Mouse (Mus musculus): ENCODE results near the gene Ptrhd1. TPM values are rescaled to one million over a fixed set of nuclear protein-coding genes. Genes with fewer than 3 reads are reported as not detected.
A peak's percentile ranks its signal among the peaks of the same experiment; 100 is the strongest.

The Ptrhd1 gene
- polyA plus RNA-seq, 1 experiment = not detected

DNA sequence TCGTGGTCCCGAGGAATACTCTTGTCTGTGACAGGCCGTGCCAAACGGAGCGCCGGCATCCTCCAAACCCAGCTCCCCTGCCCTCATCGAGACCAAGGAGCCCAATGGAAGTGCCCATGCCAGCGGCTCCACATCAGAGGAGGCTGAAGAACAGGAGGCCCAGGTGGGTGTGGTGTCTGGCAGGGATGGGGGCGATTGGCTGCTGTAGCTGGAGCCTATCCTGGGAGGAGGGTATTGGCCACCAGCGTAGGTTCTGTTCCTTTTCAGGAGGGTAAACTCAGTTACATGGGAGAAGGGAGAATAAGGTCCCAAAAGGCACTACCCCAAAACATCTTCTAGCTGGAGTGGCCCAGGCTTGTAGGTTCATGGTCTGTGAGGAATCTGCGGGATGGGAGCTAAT lies 34.6 kb upstream of the Ptrhd1 start:
- TF ChIP-seq CTCF (IDR thresholded peaks at IDR 0.05; ENCODE audit: insufficient read depth, low read depth, low read length) = no peak
- no peak for TF ChIP-seq POLR2A (IDR thresholded peaks at IDR 0.05; ENCODE audit: insufficient read depth, low read depth, low read length)
- 96% methylated on average over 11 of the region's 11 CpGs for WGBS
- no peak overlapping the region for H3K27ac ChIP-seq (ENCODE audit: insufficient read depth, low read depth, low read length)
- H3K4me3 ChIP-seq (ENCODE audit: insufficient read depth, low read depth, low read length) = no peak overlapping the region
- H3K4me1 ChIP-seq (ENCODE audit: control insufficient read depth, insufficient read depth, low read length) = peaks cover 20% of the 10 kb centered on the region

DNA sequence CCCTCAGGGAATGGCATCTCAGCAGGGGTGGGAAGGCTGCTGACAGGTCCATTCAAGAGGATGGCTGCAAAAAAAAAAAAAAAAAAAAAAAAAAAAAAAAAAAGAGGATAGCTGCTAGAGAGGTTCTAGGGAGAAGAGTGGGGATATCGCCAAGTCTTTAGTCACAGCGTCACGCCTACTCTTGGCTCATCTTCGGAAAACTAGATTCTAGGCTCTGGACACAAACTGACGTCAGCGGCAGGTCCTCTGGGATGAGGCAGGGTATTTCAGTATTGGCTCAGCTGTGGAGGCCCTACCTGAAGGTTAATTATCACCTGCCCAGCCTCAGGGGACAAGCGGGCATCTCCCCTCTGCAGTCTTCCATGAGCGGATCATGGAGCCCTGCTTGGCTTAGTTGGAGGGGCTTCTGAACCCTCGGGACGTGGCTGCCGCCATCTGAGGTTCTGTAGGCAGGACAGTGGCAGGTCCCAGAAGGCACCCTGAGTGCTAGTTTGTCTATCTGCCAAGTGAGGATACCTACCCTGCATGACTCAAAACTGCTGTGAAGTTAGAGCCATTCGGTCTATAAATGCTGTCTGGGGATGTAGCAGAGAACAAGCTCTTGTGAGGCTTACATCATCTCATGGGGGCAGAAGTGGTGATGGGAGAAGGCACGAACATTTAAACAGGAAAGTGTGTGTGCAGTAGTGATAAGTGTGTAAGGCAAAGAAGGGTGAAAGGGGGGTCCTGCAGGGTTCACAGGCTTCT lies 32.2 kb upstream of the Ptrhd1 start:
- TF ChIP-seq POLR2A (IDR thresholded peaks at IDR 0.05; ENCODE audit: insufficient read depth, low read depth, low read length) = no peak
- no peak for TF ChIP-seq CTCF (IDR thresholded peaks at IDR 0.05; ENCODE audit: insufficient read depth, low read depth, low read length)
- Histone ChIP-seq H3K27ac (ENCODE audit: insufficient read depth, low read depth, low read length) (no peak overlapping the region), H3K4me1 (ENCODE audit: control insufficient read depth, insufficient read depth, low read length) (peaks cover 12% of the 10 kb centered on the region), H3K4me3 (ENCODE audit: insufficient read depth, low read depth, low read length) (no peak overlapping the region)
- 64% methylated on average over 13 of the region's 13 CpGs for WGBS

DNA sequence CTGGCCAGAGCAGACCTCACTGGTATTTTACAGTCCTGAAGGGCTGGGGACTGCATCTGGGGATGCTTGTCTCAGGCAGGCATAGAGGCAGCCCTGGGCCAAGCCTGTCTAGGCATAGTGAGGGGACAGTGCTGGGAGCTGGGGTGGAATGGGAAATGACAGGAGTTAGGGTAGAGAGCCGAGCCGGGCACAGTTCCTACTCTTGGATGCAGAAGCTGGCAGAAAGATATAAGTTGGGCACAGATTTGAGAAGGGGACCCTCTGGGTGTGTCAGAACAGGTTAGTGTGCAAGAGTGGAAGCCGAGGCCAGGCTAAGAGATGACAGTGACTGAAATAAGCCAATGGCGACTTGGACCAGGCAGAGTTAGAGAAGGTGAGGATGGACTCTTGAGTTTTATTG lies 31.6 kb upstream of the Ptrhd1 start:
- 96% methylated on average over 4 of the region's 4 CpGs for WGBS
- TF ChIP-seq CTCF (IDR thresholded peaks at IDR 0.05; ENCODE audit: insufficient read depth, low read depth, low read length) (no peak), POLR2A (IDR thresholded peaks at IDR 0.05; ENCODE audit: insufficient read depth, low read depth, low read length) (no peak)
- no peak overlapping the region for H3K4me3 ChIP-seq (ENCODE audit: insufficient read depth, low read depth, low read length)
- no peak overlapping the region for H3K27ac ChIP-seq (ENCODE audit: insufficient read depth, low read depth, low read length)
- H3K4me1 ChIP-seq (ENCODE audit: control insufficient read depth, insufficient read depth, low read length) = peaks cover 12% of the 10 kb centered on the region

GRCm38 (mm10) chr12:4206106-4206505 lies 27.7 kb upstream of the Ptrhd1 start:
- H3K4me3 ChIP-seq (ENCODE audit: insufficient read depth, low read depth, low read length) = no peak overlapping the region
- peaks cover 9% of the 10 kb centered on the region for H3K4me1 ChIP-seq (ENCODE audit: control insufficient read depth, insufficient read depth, low read length)
- 94% methylated on average over 11 of the region's 11 CpGs for WGBS
- no peak overlapping the region for H3K27ac ChIP-seq (ENCODE audit: insufficient read depth, low read depth, low read length)
- TF ChIP-seq CTCF (IDR thresholded peaks at IDR 0.05; ENCODE audit: insufficient read depth, low read depth, low read length) (no peak), POLR2A (IDR thresholded peaks at IDR 0.05; ENCODE audit: insufficient read depth, low read depth, low read length) (no peak)

DNA sequence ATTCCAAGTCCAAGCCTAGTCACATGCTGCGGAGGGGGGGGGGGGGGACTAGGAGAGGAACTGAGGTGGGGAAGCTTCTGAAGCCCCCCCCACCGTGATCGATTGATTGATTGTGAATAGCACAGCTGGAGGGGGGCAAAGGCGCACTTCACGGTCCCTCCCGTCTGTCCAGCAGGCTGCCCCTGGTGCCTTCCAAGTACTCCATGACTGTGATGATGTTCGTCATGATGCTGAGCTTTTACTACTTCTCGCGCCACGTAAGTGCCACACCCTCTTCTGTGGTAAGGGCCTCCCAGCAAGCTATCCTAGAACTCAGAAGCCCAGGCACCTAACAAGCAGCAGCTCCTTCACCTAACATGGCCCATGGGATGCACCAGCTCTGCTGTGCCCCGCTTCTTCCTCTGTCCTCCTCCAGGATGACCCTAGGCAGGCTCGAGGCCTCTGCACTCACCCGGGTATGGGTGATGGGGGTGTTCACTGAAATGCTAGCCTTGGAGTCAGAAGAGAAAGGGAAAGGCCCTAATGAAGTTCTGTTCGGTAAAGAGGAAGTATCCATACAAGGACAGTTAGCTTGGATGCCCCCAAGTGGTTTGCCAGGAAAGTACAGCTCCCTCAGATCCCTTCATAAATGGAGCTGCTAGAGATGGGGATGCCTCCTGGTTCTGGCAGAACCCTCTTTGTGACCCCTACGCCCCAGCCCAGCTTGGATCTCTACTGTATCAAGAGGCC lies 25.3 kb upstream of the Ptrhd1 start:
- 76% methylated on average over 15 of the region's 15 CpGs for WGBS
- Histone ChIP-seq H3K27ac (ENCODE audit: insufficient read depth, low read depth, low read length) (no peak overlapping the region), H3K4me1 (ENCODE audit: control insufficient read depth, insufficient read depth, low read length) (peaks cover 7% of the 10 kb centered on the region), H3K4me3 (ENCODE audit: insufficient read depth, low read depth, low read length) (no peak overlapping the region)
- TF ChIP-seq CTCF (IDR thresholded peaks at IDR 0.05; ENCODE audit: insufficient read depth, low read depth, low read length) (0 out of 2 replicates have a peak, but pooled peaks have one; percentile 2), POLR2A (IDR thresholded peaks at IDR 0.05; ENCODE audit: insufficient read depth, low read depth, low read length) (no peak)

- peaks cover 7% of the 10 kb centered on the region for H3K4me1 ChIP-seq (ENCODE audit: control insufficient read depth, insufficient read depth, low read length)
- no peak overlapping the region for H3K27ac ChIP-seq (ENCODE audit: insufficient read depth, low read depth, low read length)
- 97% methylated on average over 9 of the region's 9 CpGs for WGBS
- H3K4me3 ChIP-seq (ENCODE audit: insufficient read depth, low read depth, low read length) = no peak overlapping the region
- TF ChIP-seq CTCF (IDR thresholded peaks at IDR 0.05; ENCODE audit: insufficient read depth, low read depth, low read length) (no peak), POLR2A (IDR thresholded peaks at IDR 0.05; ENCODE audit: insufficient read depth, low read depth, low read length) (no peak)
Observed at GRCm38 (mm10) chr12:4209196-4209595, 24.6 kb upstream of the Ptrhd1 start.

GRCm38 (mm10) chr12:4211174-4211573 lies 22.7 kb upstream of the Ptrhd1 start:
- no peak for TF ChIP-seq POLR2A (IDR thresholded peaks at IDR 0.05; ENCODE audit: insufficient read depth, low read depth, low read length)
- no peak for TF ChIP-seq CTCF (IDR thresholded peaks at IDR 0.05; ENCODE audit: insufficient read depth, low read depth, low read length)
- Histone ChIP-seq H3K4me3 (ENCODE audit: insufficient read depth, low read depth, low read length) (no peak overlapping the region), H3K4me1 (ENCODE audit: control insufficient read depth, insufficient read depth, low read length) (peaks cover 7% of the 10 kb centered on the region), H3K27ac (ENCODE audit: insufficient read depth, low read depth, low read length) (no peak overlapping the region)
- 80% methylated on average over 9 of the region's 9 CpGs for WGBS

DNA sequence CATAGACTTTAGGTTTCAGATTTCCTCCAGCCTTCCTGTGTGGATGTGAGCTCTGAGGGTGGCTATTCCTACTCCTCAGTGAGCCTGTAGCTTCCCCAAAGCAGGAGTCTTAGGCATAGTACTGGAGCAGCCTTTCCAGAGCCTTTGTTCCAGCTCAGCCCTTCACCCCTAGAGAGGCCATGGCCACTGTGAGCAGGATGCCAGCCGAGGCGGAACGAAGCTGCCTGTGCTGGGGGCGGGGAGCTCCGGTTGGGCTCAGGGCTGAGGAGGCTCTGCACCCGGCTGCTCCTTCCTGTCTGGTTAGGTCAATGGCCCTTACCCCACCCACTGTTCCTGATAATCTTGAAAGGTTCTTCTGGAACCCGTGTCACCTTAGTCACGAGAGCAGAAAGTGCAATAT lies 20.9 kb upstream of the Ptrhd1 start:
- Histone ChIP-seq H3K4me1 (ENCODE audit: control insufficient read depth, insufficient read depth, low read length) (peaks cover 7% of the 10 kb centered on the region), H3K27ac (ENCODE audit: insufficient read depth, low read depth, low read length) (no peak overlapping the region), H3K4me3 (ENCODE audit: insufficient read depth, low read depth, low read length) (no peak overlapping the region)
- 64% methylated on average over 8 of the region's 8 CpGs for WGBS
- TF ChIP-seq CTCF (IDR thresholded peaks at IDR 0.05; ENCODE audit: insufficient read depth, low read depth, low read length) (no peak), POLR2A (IDR thresholded peaks at IDR 0.05; ENCODE audit: insufficient read depth, low read depth, low read length) (no peak)

DNA sequence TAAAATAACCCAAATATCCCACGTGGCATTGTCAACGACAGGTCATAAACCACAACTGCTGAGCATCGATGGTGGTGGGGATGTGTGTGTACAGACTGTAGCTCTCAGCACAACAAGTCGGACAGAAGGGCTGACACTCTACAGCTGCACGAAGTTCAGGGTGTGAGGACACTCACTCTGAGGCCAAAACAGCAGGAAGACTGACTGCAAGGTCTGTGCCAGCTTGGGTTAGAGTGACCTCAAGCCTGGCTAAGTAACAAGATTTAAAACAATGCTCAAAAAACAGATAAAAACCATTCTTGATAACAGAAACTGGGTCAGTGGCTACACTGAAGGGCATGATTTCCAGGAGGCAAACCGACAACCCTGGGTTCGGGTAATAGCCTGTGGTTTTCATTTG lies 3.7 kb upstream of the Ptrhd1 start:
- 93% methylated on average over 7 of the region's 7 CpGs for WGBS
- TF ChIP-seq CTCF (IDR thresholded peaks at IDR 0.05; ENCODE audit: insufficient read depth, low read depth, low read length) (no peak), POLR2A (IDR thresholded peaks at IDR 0.05; ENCODE audit: insufficient read depth, low read depth, low read length) (no peak)

More for the DNA sequence above, 3.7 kb upstream of the Ptrhd1 start:
- Histone ChIP-seq H3K27ac (ENCODE audit: insufficient read depth, low read depth, low read length) (no peak overlapping the region), H3K4me1 (ENCODE audit: control insufficient read depth, insufficient read depth, low read length) (no peaks in the 10 kb centered on the region), H3K4me3 (ENCODE audit: insufficient read depth, low read depth, low read length) (no peak overlapping the region)

Measured in olfactory bulb, adult 2 months (tissue).